Mouse (Mus musculus): ENCODE measurements around the gene Zfr2. TPM values are rescaled to one million over a fixed set of nuclear protein-coding genes. Genes with fewer than 3 reads are reported as not detected.

Zfr2 gene
- polyA plus RNA-seq, 1 experiment from 2014 or later, result 7.3 TPM

DNA sequence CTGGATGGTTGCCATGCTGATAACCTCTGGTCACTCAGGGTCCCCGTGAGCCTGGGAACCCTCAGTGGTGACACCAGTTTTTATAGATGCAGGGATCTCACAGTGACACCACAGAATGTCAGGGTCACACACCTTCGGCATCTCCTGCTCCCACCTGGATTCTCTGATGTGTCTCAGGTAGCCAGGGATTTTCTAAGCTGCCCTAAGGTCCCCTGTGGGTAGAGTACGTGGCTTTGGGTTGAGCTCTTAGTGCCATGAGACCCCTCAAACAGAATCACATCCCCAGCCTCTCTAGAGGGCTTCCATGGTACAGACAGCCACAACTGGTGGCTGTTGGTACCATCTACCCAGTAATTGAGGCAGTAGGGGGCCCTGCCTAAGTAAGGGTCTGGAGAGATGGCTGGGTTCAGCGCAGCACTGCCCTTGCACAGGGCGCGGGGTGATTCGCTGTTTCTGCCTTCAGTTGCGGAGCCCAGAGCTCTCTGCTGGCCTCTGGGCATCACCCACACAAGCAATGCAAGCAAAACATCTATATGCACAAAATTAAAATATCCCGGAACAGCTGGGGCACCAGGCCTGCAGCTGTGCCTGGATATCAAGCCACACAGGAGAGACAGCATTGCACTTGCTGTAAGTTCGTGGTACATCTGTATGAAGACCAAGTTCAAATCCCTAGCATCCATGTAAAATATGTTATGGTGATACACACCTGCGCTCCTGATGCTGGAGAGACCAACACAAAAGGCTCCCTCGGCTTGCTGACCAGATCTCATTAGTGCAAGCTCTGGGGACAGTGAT lies 3.7 kb downstream of the Zfr2 start:
- no peak overlapping the region for H3K4me3 ChIP-seq (ENCODE audit: control insufficient read depth in 1 of 2, insufficient read depth in 1 of 2, low read depth in 1 of 2, low read length in 2 of 2)
- no peak overlapping the region for H3K4me2 ChIP-seq (ENCODE audit: low read length)
- no peak overlapping the region for H3K9ac ChIP-seq (ENCODE audit: low read length)
- ATAC-seq (ENCODE audit: insufficient number of reproducible peaks, insufficient read depth, low FRiP score, low read depth), result no peak
- no peaks in the 10 kb centered on the region for H3K36me3 ChIP-seq (ENCODE audit: control insufficient read depth, insufficient read depth, low read length)
- WGBS, result 85% methylated on average over 12 of the region's 12 CpGs
- H3K27ac ChIP-seq (replicated peaks in 1 of 2; ENCODE audit: control insufficient read depth in 1 of 2, insufficient read depth in 1 of 2, low read depth in 2 of 2, low read length in 2 of 2), result no peak overlapping the region
- H3K4me1 ChIP-seq (ENCODE audit: control insufficient read depth in 2 of 2, insufficient read depth in 2 of 2, low read length in 2 of 2), result peaks cover 4 to 18% of the 10 kb centered on the region in 2 experiments; a peak in 3 of 4 replicates
- no peaks in the 10 kb centered on the region for H3K9me3 ChIP-seq (ENCODE audit: control insufficient read depth, low read length)
- H3K27me3 ChIP-seq (ENCODE audit: control insufficient read depth, insufficient read depth, low read length), result peaks cover 28% of the 10 kb centered on the region

- H3K27me3 ChIP-seq (ENCODE audit: control insufficient read depth, insufficient read depth, low read length), result peaks cover 37% of the 10 kb centered on the region
- peaks cover under 1 to 8% of the 10 kb centered on the region in 2 experiments; a peak in 3 of 4 replicates for H3K4me1 ChIP-seq (ENCODE audit: control insufficient read depth in 2 of 2, insufficient read depth in 2 of 2, low read length in 2 of 2)
- H3K9ac ChIP-seq (ENCODE audit: low read length), result no peak overlapping the region
- no peak overlapping the region for H3K4me2 ChIP-seq (ENCODE audit: low read length)
- no peak overlapping the region for H3K27ac ChIP-seq (replicated peaks in 1 of 2; ENCODE audit: control insufficient read depth in 1 of 2, insufficient read depth in 1 of 2, low read depth in 2 of 2, low read length in 2 of 2)
- WGBS, result 78% methylated on average over 2 of the region's 2 CpGs
- no peaks in the 10 kb centered on the region for H3K9me3 ChIP-seq (ENCODE audit: control insufficient read depth, low read length)
- no peak overlapping the region for H3K4me3 ChIP-seq (ENCODE audit: control insufficient read depth in 1 of 2, insufficient read depth in 1 of 2, low read depth in 1 of 2, low read length in 2 of 2)
- no peak for ATAC-seq (ENCODE audit: insufficient number of reproducible peaks, insufficient read depth, low FRiP score, low read depth)
- H3K36me3 ChIP-seq (ENCODE audit: control insufficient read depth, insufficient read depth, low read length), result no peaks in the 10 kb centered on the region
These were observed 5.7 kb downstream of the Zfr2 start for GRCm38 (mm10) chr10:81238618-81239017.

- H3K4me3 ChIP-seq (ENCODE audit: control insufficient read depth in 1 of 2, insufficient read depth in 1 of 2, low read depth in 1 of 2, low read length in 2 of 2), result no peak overlapping the region
- H3K9me3 ChIP-seq (ENCODE audit: control insufficient read depth, low read length), result no peaks in the 10 kb centered on the region
- H3K27me3 ChIP-seq (ENCODE audit: control insufficient read depth, insufficient read depth, low read length), result peaks cover 42% of the 10 kb centered on the region
- no peak overlapping the region for H3K27ac ChIP-seq (replicated peaks in 1 of 2; ENCODE audit: control insufficient read depth in 1 of 2, insufficient read depth in 1 of 2, low read depth in 2 of 2, low read length in 2 of 2)
- no peaks in the 10 kb centered on the region for H3K36me3 ChIP-seq (ENCODE audit: control insufficient read depth, insufficient read depth, low read length)
- H3K4me2 ChIP-seq (ENCODE audit: low read length), result no peak overlapping the region
- peaks cover 0 to 5% of the 10 kb centered on the region in 2 experiments; a peak in 2 of 4 replicates for H3K4me1 ChIP-seq (ENCODE audit: control insufficient read depth in 2 of 2, insufficient read depth in 2 of 2, low read length in 2 of 2)
- no peak overlapping the region for H3K9ac ChIP-seq (ENCODE audit: low read length)
- no peak for ATAC-seq (ENCODE audit: insufficient number of reproducible peaks, insufficient read depth, low FRiP score, low read depth)
- WGBS, result 32% methylated on average over 13 of the region's 13 CpGs
These were observed 7.9 kb downstream of the Zfr2 start for GRCm38 (mm10) chr10:81240876-81241275.

GRCm38 (mm10) chr10:81242021-81242420 lies 9.1 kb downstream of the Zfr2 start:
- Histone ChIP-seq H3K4me1 (ENCODE audit: control insufficient read depth in 2 of 2, insufficient read depth in 2 of 2, low read length in 2 of 2) (peaks cover 0 to 5% of the 10 kb centered on the region in 2 experiments; a peak in 2 of 4 replicates), H3K9ac (ENCODE audit: low read length) (no peak overlapping the region), H3K27me3 (ENCODE audit: control insufficient read depth, insufficient read depth, low read length) (peaks cover 42% of the 10 kb centered on the region), H3K36me3 (ENCODE audit: control insufficient read depth, insufficient read depth, low read length) (no peaks in the 10 kb centered on the region), H3K9me3 (ENCODE audit: control insufficient read depth, low read length) (no peaks in the 10 kb centered on the region), H3K27ac (replicated peaks in 1 of 2; ENCODE audit: control insufficient read depth in 1 of 2, insufficient read depth in 1 of 2, low read depth in 2 of 2, low read length in 2 of 2) (no peak overlapping the region), H3K4me2 (ENCODE audit: low read length) (no peak overlapping the region), H3K4me3 (ENCODE audit: control insufficient read depth in 1 of 2, insufficient read depth in 1 of 2, low read depth in 1 of 2, low read length in 2 of 2) (no peak overlapping the region)
- 88% methylated on average over 16 of the region's 16 CpGs for WGBS
- ATAC-seq (ENCODE audit: insufficient number of reproducible peaks, insufficient read depth, low FRiP score, low read depth), result no peak

GRCm38 (mm10) chr10:81244146-81244545 lies 11.2 kb downstream of the Zfr2 start:
- Histone ChIP-seq H3K4me1 (ENCODE audit: control insufficient read depth in 2 of 2, insufficient read depth in 2 of 2, low read length in 2 of 2) (peaks cover 0 to 5% of the 10 kb centered on the region in 2 experiments; a peak in 2 of 4 replicates), H3K27ac (replicated peaks in 1 of 2; ENCODE audit: control insufficient read depth in 1 of 2, insufficient read depth in 1 of 2, low read depth in 2 of 2, low read length in 2 of 2) (no peak overlapping the region), H3K4me3 (ENCODE audit: control insufficient read depth in 1 of 2, insufficient read depth in 1 of 2, low read depth in 1 of 2, low read length in 2 of 2) (no peak overlapping the region), H3K9me3 (ENCODE audit: control insufficient read depth, low read length) (no peaks in the 10 kb centered on the region), H3K36me3 (ENCODE audit: control insufficient read depth, insufficient read depth, low read length) (no peaks in the 10 kb centered on the region), H3K9ac (ENCODE audit: low read length) (no peak overlapping the region; the same call in 1 of the 2 replicates), H3K27me3 (ENCODE audit: control insufficient read depth, insufficient read depth, low read length) (peaks cover 37% of the 10 kb centered on the region), H3K4me2 (ENCODE audit: low read length) (no peak overlapping the region)
- 85% methylated on average over 4 of the region's 4 CpGs for WGBS
- ATAC-seq (ENCODE audit: insufficient number of reproducible peaks, insufficient read depth, low FRiP score, low read depth), result no peak

- no peaks in the 10 kb centered on the region for H3K9me3 ChIP-seq (ENCODE audit: control insufficient read depth, low read length)
- no peak overlapping the region for H3K4me2 ChIP-seq (ENCODE audit: low read length)
- no peak overlapping the region for H3K4me3 ChIP-seq (ENCODE audit: control insufficient read depth in 1 of 2, insufficient read depth in 1 of 2, low read depth in 1 of 2, low read length in 2 of 2)
- WGBS, result 9% methylated on average over 17 of the region's 17 CpGs
- ATAC-seq (ENCODE audit: insufficient number of reproducible peaks, insufficient read depth, low FRiP score, low read depth), result no peak
- H3K36me3 ChIP-seq (ENCODE audit: control insufficient read depth, insufficient read depth, low read length), result no peaks in the 10 kb centered on the region
- peaks cover 33% of the 10 kb centered on the region for H3K27me3 ChIP-seq (ENCODE audit: control insufficient read depth, insufficient read depth, low read length)
- H3K4me1 ChIP-seq (ENCODE audit: control insufficient read depth in 2 of 2, insufficient read depth in 2 of 2, low read length in 2 of 2), result peaks cover 0 to 5% of the 10 kb centered on the region in 2 experiments; a peak in 2 of 4 replicates
- H3K9ac ChIP-seq (ENCODE audit: low read length), result no peak overlapping the region; the same call in 1 of the 2 replicates
- no peak overlapping the region for H3K27ac ChIP-seq (replicated peaks in 1 of 2; ENCODE audit: control insufficient read depth in 1 of 2, insufficient read depth in 1 of 2, low read depth in 2 of 2, low read length in 2 of 2)
These were observed 11.6 kb downstream of the Zfr2 start for GRCm38 (mm10) chr10:81244595-81244994.

DNA sequence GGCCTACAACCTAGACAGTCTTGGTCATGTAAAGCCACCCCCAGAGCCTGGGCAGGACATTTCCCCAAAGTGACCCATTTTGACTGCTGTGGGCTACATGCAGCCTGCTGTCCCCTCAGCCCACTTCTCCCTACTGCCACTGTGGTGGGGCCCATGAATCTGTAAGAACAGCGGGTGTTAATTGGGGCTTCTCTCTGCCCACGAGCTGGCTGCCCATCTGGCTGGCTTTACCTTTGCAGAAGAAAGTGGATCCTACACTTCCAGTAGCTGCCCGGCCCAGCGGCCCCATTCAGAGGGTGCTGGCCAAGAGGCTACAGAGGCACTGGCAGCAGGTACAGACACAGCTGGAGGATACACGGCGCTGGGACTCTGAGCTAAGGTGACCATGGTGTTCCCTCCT lies 12.2 kb downstream of the Zfr2 start:
- Histone ChIP-seq H3K9me3 (ENCODE audit: control insufficient read depth, low read length) (no peaks in the 10 kb centered on the region), H3K27ac (replicated peaks in 1 of 2; ENCODE audit: control insufficient read depth in 1 of 2, insufficient read depth in 1 of 2, low read depth in 2 of 2, low read length in 2 of 2) (no peak overlapping the region), H3K4me1 (ENCODE audit: control insufficient read depth in 2 of 2, insufficient read depth in 2 of 2, low read length in 2 of 2) (peaks cover 0 to 1% of the 10 kb centered on the region in 2 experiments; a peak in 1 of 4 replicates), H3K27me3 (ENCODE audit: control insufficient read depth, insufficient read depth, low read length) (peaks cover 27% of the 10 kb centered on the region), H3K9ac (ENCODE audit: low read length) (no peak overlapping the region), H3K4me2 (ENCODE audit: low read length) (no peak overlapping the region), H3K36me3 (ENCODE audit: control insufficient read depth, insufficient read depth, low read length) (no peaks in the 10 kb centered on the region), H3K4me3 (ENCODE audit: control insufficient read depth in 1 of 2, insufficient read depth in 1 of 2, low read depth in 1 of 2, low read length in 2 of 2) (no peak overlapping the region)
- 84% methylated on average over 6 of the region's 6 CpGs for WGBS
- no peak for ATAC-seq (ENCODE audit: insufficient number of reproducible peaks, insufficient read depth, low FRiP score, low read depth)

Data from heart, embryonic 14.5 days (tissue).